Mouse (Mus musculus) brain, embryonic 14.5 days (tissue): ENCODE measurements around the gene Jagn1.

ENCODE experiments used
- CTCF ChIP-seq: fragments of 200-500 bp; IDR thresholded peaks from 2 replicates; pipeline ENCODE4 v1.5.1; 2012; ENCODE audit warnings: inconsistent platforms, mild to moderate bottlenecking, moderate library complexity, borderline replicate concordance; ENCODE audit not compliant: insufficient read depth, insufficient read length; ENCODE audit errors: extremely low read depth
- POLR2A ChIP-seq: fragments of 200-500 bp; IDR thresholded peaks from 2 replicates; pipeline ENCODE4 v1.6.1; 2012; ENCODE audit warnings: mild to moderate bottlenecking, inconsistent platforms, borderline replicate concordance; ENCODE audit not compliant: poor library complexity, insufficient read depth, insufficient read length, severe bottlenecking; ENCODE audit errors: extremely low read depth

DNA sequence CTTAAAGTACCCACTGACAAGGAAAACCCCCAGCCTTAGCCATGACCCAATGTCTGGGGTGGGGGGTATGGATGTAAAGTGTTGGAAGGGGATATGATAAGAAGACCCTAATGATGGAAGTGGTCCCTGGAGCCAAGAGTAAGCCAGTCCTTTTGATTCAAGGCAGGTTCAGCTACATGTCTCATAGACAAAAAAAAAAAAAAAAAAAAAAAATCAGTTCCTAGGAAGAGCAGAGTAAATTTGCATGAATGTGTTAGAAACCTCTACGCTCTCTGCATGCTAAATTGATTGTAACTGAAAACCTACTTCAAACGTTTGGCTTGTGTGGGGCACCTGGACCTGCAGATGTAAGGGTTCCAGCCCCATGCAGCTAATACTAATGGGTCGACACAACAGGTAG, 10.6 kb upstream of the Jagn1 start:
- TF ChIP-seq CTCF (no peak), POLR2A (no peak)
